Mouse (Mus musculus) small intestine, adult 2 months (tissue): ENCODE data around the gene H1f0.

Source experiments
- CTCF ChIP-seq: fragments of 200-500 bp; IDR thresholded peaks from 2 replicates; pipeline ENCODE4 v1.5.1; 2012; ENCODE audit warnings: low read depth, mild to moderate bottlenecking, control low read depth, inconsistent platforms, low read length, moderate library complexity, mixed read lengths; ENCODE audit not compliant: insufficient replicate concordance, insufficient read length; ENCODE audit errors: extremely low read depth
- POLR2A ChIP-seq: fragments of 200-500 bp; IDR thresholded peaks from 2 replicates; pipeline ENCODE4 v1.6.1; 2012; ENCODE audit warnings: low read depth, mild to moderate bottlenecking, control low read depth, inconsistent platforms, low read length, moderate library complexity

DNA sequence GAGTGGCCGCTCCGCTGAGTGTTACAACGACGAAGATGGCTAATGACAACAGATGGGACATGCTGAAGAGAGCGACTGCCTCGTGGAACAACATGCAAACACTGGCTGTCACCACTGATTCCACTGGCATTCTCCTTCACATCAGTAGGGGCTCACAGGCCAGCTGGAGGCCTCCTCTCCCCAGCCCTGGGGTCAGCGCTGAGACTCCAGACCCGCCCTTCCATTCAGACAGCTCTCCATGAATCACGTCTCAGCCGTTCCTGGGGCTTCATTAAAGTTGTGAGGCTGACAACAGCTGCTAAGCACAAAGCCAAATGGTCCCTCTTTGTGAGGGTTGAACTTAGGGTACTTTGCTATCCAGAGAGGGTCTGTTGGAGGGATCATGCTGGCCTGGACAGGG is 16.7 kb upstream of the H1f0 start:
- no peak for TF ChIP-seq CTCF
- no peak for TF ChIP-seq POLR2A
